Mouse (Mus musculus): ENCODE results near the gene Lamtor2.
A peak's percentile ranks its signal among the peaks of the same experiment; 100 is the strongest.
"Not testable (repeated sequence)": the region's sequence is repeated elsewhere in the genome, so short reads cannot be mapped to it uniquely, and the experiment has no call there.

Lamtor2 gene

GRCm38 (mm10) chr3:88552676-88553524, at the start of gene Lamtor2:
Gene Lamtor2 (minus strand): TSS chr3:88553074.
- DNase-seq, result peak; percentile 90 to 91

GRCm38 (mm10) chr3:88602466-88602865, 49.6 kb upstream of the Lamtor2 start:
- DNase-seq, result no peak

- DNase-seq, result not testable (repeated sequence)
Observed at GRCm38 (mm10) chr3:88596547-88596946, 43.7 kb upstream of the Lamtor2 start.

- no peak for DNase-seq
Observed at GRCm38 (mm10) chr3:88593893-88594580, 41.2 kb upstream of the Lamtor2 start.

GRCm38 (mm10) chr3:88592942-88593576, 40.2 kb upstream of the Lamtor2 start:
- DNase-seq, result peak; percentile 40 to 61

GRCm38 (mm10) chr3:88591950-88592731, 39.3 kb upstream of the Lamtor2 start:
- peak in 1 of 2 experiments; percentile 47 for DNase-seq

GRCm38 (mm10) chr3:88591044-88591443, 38.2 kb upstream of the Lamtor2 start:
- DNase-seq, result no peak

GRCm38 (mm10) chr3:88590246-88590645, 37.4 kb upstream of the Lamtor2 start:
- DNase-seq, result no peak

GRCm38 (mm10) chr3:88586640-88587039, 33.8 kb upstream of the Lamtor2 start:
- DNase-seq, result no peak

- no peak for DNase-seq
Observed at GRCm38 (mm10) chr3:88585769-88586168, 32.9 kb upstream of the Lamtor2 start.

- DNase-seq, result peak; percentile 56 to 64
Observed at GRCm38 (mm10) chr3:88579454-88580117, 26.7 kb upstream of the Lamtor2 start.

GRCm38 (mm10) chr3:88578498-88579424, 25.9 kb upstream of the Lamtor2 start:
- no peak for DNase-seq

- not testable (repeated sequence) for DNase-seq
Observed at GRCm38 (mm10) chr3:88577846-88578245, 25.0 kb upstream of the Lamtor2 start.

GRCm38 (mm10) chr3:88575540-88575939, 22.7 kb upstream of the Lamtor2 start, which contains the start of gene Ssr2:
Gene Ssr2 (plus strand): TSS chr3:88575876.
- no peak for DNase-seq

GRCm38 (mm10) chr3:88573810-88574209, 20.9 kb upstream of the Lamtor2 start:
- no peak for DNase-seq

GRCm38 (mm10) chr3:88572835-88573234, 20.0 kb upstream of the Lamtor2 start:
- no peak for DNase-seq

- DNase-seq, result no peak
Observed at GRCm38 (mm10) chr3:88571856-88572255, 19.0 kb upstream of the Lamtor2 start.

- no peak for DNase-seq
Observed at GRCm38 (mm10) chr3:88570341-88570740, 17.5 kb upstream of the Lamtor2 start.

GRCm38 (mm10) chr3:88569694-88570093, 16.8 kb upstream of the Lamtor2 start:
- no peak for DNase-seq

GRCm38 (mm10) chr3:88569093-88569492, 16.2 kb upstream of the Lamtor2 start:
- DNase-seq, result no peak

GRCm38 (mm10) chr3:88568615-88569014, 15.7 kb upstream of the Lamtor2 start:
- no peak for DNase-seq

All from spleen, adult 18-20 months (tissue).